Mouse (Mus musculus) hindbrain, embryonic 11.5 days (tissue): Measurements from ENCODE around the gene Scp2. TPM values are rescaled to one million over a fixed set of nuclear protein-coding genes. Genes with fewer than 3 reads are reported as not detected.

Experiments used
- polyA plus RNA-seq: library from polyadenylated mRNA; unstranded; fragments of >200 nt; fragmentation: Nextera tagmentation; extraction: Ambion mirVana; gene quantifications from 2 replicates; pipeline ENCODE4 v1.2.1, GENCODE M21; 2014

Gene Scp2
- polyA plus RNA-seq, 1 experiment from 2014 or later: 207 TPM

Other genes with a start within 250 kb of the Scp2 start
- gene Cpt2, start 221.4 kb downstream of the Scp2 start, polyA plus RNA-seq: 34.0 and 38.4 TPM in 2 replicates
- gene Slc1a7, start 176.7 kb downstream of the Scp2 start, polyA plus RNA-seq: not detected in 2 replicates
- 0.33 and 0.43 TPM in 2 replicates for gene Podn, start 48.6 kb downstream of the Scp2 start, polyA plus RNA-seq
- gene Echdc2, start 20.4 kb upstream of the Scp2 start, polyA plus RNA-seq: 13.1 and 14.7 TPM in 2 replicates
- gene Zyg11a, start 73.0 kb upstream of the Scp2 start, polyA plus RNA-seq: 0.31 TPM in 1 of 2 replicates, not detected in the other
- 18.6 and 22.2 TPM in 2 replicates for gene Zyg11b, start 156.1 kb upstream of the Scp2 start, polyA plus RNA-seq
- gene Coa7, start 183.1 kb upstream of the Scp2 start, polyA plus RNA-seq: 42.1 and 53.1 TPM in 2 replicates
- 2.0 and 3.2 TPM in 2 replicates for gene Shisal2a, start 238.4 kb upstream of the Scp2 start, polyA plus RNA-seq